Comparison of ENCODE assay signal across 10 mouse cellular contexts in the genomic region with DNA sequence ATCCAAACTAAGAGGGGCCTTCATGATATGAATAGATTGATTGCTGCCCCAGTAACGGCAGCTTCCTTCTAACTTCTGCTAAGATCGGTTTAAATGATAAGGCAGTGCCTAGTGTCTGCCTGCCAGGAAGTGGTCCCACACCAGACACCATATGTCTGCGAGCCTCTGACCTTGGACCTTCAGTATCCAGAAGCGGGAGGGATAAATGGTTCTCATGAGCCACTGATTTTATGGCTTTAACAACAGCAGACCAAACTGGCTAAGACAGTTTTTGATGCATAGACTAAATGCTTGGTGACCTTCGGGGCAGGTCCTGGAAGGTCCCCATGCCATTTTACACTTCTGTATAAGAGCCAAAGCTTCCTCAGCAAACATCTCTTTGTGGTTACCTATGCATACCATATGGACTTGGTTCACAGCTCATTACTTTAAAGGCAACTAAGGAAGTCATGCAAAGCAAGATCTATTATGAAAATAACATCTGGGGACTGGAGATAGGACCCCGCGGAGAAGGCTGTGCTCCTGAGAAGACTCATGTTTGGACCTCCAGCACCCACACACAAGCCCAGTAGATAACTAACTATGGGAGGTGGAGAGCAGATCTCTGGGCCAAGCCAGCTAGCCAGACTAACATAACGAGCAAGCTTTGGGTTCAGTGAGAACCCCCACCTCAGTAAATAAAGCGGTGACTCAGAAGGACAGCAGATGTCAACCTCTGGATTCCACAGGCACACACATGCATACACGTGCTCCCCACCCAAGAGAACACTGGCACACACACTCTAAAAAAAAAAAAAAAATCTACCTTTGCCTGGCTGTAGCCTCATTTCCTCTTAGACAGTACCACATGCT. TPM values are rescaled to one million over a fixed set of nuclear protein-coding genes. Genes with fewer than 3 reads are reported as not detected.
A peak's percentile ranks its signal among the peaks of the same experiment; 100 is the strongest.
DNase-seq lines count a peak whose midpoint lies in the region; ATAC-seq and TF ChIP-seq lines count a peak whose summit lies in the region.
"Had no signal": no experiment of that assay in that cellular context is flagged by ENCODE, and none has a peak within 500 bp of the region (broad histone marks: within the 10 kb centered on the region; RNA-seq: fewer than 3 reads in every experiment).

No protein-coding gene starts in this region.

- intact Hi-C loops in gastrocnemius, postnatal 36 days (cut with DNase I) = loop anchor here (5.0 kb wide), 1 partner anchor 48 kb away; no protein-coding TSS in a partner anchor

- no peak overlapping the region for H3K4me3 ChIP-seq in lung, embryonic 16.5 days (ENCODE audit: low read length)
- no peak overlapping the region for H3K4me3 ChIP-seq in lung, postnatal 0 days (ENCODE audit: low read depth, low read length)
- H3K4me3 ChIP-seq in liver, embryonic 12.5 days = no peak overlapping the region
- H3K4me3 ChIP-seq in midbrain, embryonic 13.5 days (replicated peaks) = no peak overlapping the region

- H3K36me3 ChIP-seq in lung, embryonic 16.5 days (ENCODE audit: control insufficient read depth, insufficient read depth, low read length) = no peaks in the 10 kb centered on the region
- H3K36me3 ChIP-seq in lung, postnatal 0 days (ENCODE audit: insufficient read depth, low read length) = no peaks in the 10 kb centered on the region
- no peaks in the 10 kb centered on the region for H3K36me3 ChIP-seq in liver, embryonic 12.5 days
- H3K36me3 ChIP-seq in midbrain, embryonic 13.5 days = no peaks in the 10 kb centered on the region

- peaks cover 11% of the 10 kb centered on the region for H3K4me1 ChIP-seq in lung, embryonic 16.5 days (replicated peaks; ENCODE audit: control insufficient read depth, insufficient read depth, low read length)
- H3K4me1 ChIP-seq in lung, postnatal 0 days (ENCODE audit: insufficient read depth, low read depth, low read length) = no peaks in the 10 kb centered on the region
- peaks cover 70% of the 10 kb centered on the region for H3K4me1 ChIP-seq in liver, embryonic 12.5 days
- peaks cover 6% of the 10 kb centered on the region; the same call in 1 of the 2 replicates for H3K4me1 ChIP-seq in midbrain, embryonic 13.5 days (replicated peaks)

- no peak for ATAC-seq in lung, embryonic 16.5 days (ENCODE audit: low read depth)
- no peak for ATAC-seq in lung, postnatal 0 days
- peak; percentile 81 for ATAC-seq in liver, embryonic 12.5 days
- ATAC-seq in midbrain, embryonic 13.5 days = no peak

- TF ChIP-seq CTCF in lung, postnatal 0 days (IDR thresholded peaks at IDR 0.05) = no peak

- H3K27ac ChIP-seq in lung, embryonic 16.5 days (ENCODE audit: low read length) = 0 out of 2 replicates have a peak overlapping the region, but pooled peaks have one; percentile 14
- no peak overlapping the region for H3K27ac ChIP-seq in lung, postnatal 0 days (ENCODE audit: low read length)
- peak overlapping the region; percentile 80 for H3K27ac ChIP-seq in liver, embryonic 12.5 days
- no peak overlapping the region for H3K27ac ChIP-seq in midbrain, embryonic 13.5 days

- H3K9ac ChIP-seq in lung, embryonic 16.5 days (ENCODE audit: low read length) = no peak overlapping the region
- H3K9ac ChIP-seq in lung, postnatal 0 days (replicated peaks; ENCODE audit: low read depth) = no peak overlapping the region
- no peak overlapping the region for H3K9ac ChIP-seq in liver, embryonic 12.5 days
- H3K9ac ChIP-seq in midbrain, embryonic 13.5 days (replicated peaks) = no peak overlapping the region
- H3K9ac ChIP-seq: forebrain, postnatal 0 days had no signal

- DNase-seq in lung, postnatal 0 days (ENCODE audit: low spot score) = no peak
- peak; percentile 59 for DNase-seq in embryo, embryonic 11 days
- DNase-seq in thymus, postnatal 14 days = peak; percentile 43
- DNase-seq in lung, postnatal 25 days (ENCODE audit: low spot score) = no peak
- no peak for DNase-seq in gastrocnemius, postnatal 36 days
- DNase-seq: forebrain, postnatal 0 days; right cerebral cortex, postnatal 25 days had no signal

- H3K9me3 ChIP-seq in lung, embryonic 16.5 days (ENCODE audit: control insufficient read depth, low read length) = no peaks in the 10 kb centered on the region
- H3K9me3 ChIP-seq in lung, postnatal 0 days (ENCODE audit: low read length) = no peaks in the 10 kb centered on the region
- no peaks in the 10 kb centered on the region for H3K9me3 ChIP-seq in liver, embryonic 12.5 days (replicated peaks)
- H3K9me3 ChIP-seq in midbrain, embryonic 13.5 days = no peaks in the 10 kb centered on the region

- TF ChIP-seq EP300 in lung, postnatal 0 days (IDR thresholded peaks at IDR 0.05) = no peak

- 38% methylated on average over 10 of the region's 10 CpGs for WGBS in lung, embryonic 16.5 days
- 48% methylated on average over 10 of the region's 10 CpGs for WGBS in lung, postnatal 0 days
- 9% methylated on average over 10 of the region's 10 CpGs for WGBS in liver, embryonic 12.5 days (ENCODE audit: insufficient replicate concordance)
- 91% methylated on average over 10 of the region's 10 CpGs for WGBS in midbrain, embryonic 13.5 days

- H3K27me3 ChIP-seq in lung, embryonic 16.5 days (ENCODE audit: control insufficient read depth, insufficient read depth, low read depth, low read length) = no peaks in the 10 kb centered on the region
- H3K27me3 ChIP-seq in lung, postnatal 0 days (replicated peaks; ENCODE audit: insufficient read depth, low read length) = no peaks in the 10 kb centered on the region
- H3K27me3 ChIP-seq in liver, embryonic 12.5 days (replicated peaks) = no peaks in the 10 kb centered on the region
- no peaks in the 10 kb centered on the region for H3K27me3 ChIP-seq in midbrain, embryonic 13.5 days

- no peak overlapping the region for H3K4me2 ChIP-seq in lung, embryonic 16.5 days (ENCODE audit: low read depth, low read length)
- H3K4me2 ChIP-seq in lung, postnatal 0 days (replicated peaks; ENCODE audit: low read depth, low read length) = no peak overlapping the region
- H3K4me2 ChIP-seq in liver, embryonic 12.5 days = peak overlapping the region; percentile 48
- H3K4me2 ChIP-seq in midbrain, embryonic 13.5 days (replicated peaks) = no peak overlapping the region

RNA-seq across cellular contexts. Expression of a gene that starts 26.5 kb away (rescaled TPM):
- 15.6 and 18.1 TPM in 2 replicates for polyA plus RNA-seq in lung, embryonic 16.5 days (2015; fragmentation: Nextera tagmentation; extraction: Ambion mirVana)
- 7.2 and 10.0 TPM in 2 replicates for polyA plus RNA-seq in lung, postnatal 0 days (2015; fragmentation: Nextera tagmentation; extraction: Ambion mirVana)
- polyA plus RNA-seq in liver, embryonic 12.5 days (2016; fragmentation: Nextera tagmentation; extraction: Ambion mirVana) = 11.1 and 11.4 TPM in 2 replicates
- total RNA-seq in gastrocnemius, postnatal 36 days (2021) = 10 to 100 TPM; 10.6 to 10.7 TPM
- 14.9 and 16.9 TPM in 2 replicates for polyA plus RNA-seq in midbrain, embryonic 13.5 days (2015; fragmentation: Nextera tagmentation; extraction: Ambion mirVana)

RNA-seq across cellular contexts. Expression of a gene that starts 36.8 kb away (rescaled TPM):
- polyA plus RNA-seq in lung, embryonic 16.5 days (2015; fragmentation: Nextera tagmentation; extraction: Ambion mirVana) = 32.2 and 34.3 TPM in 2 replicates
- 26.2 TPM in 2 replicates for polyA plus RNA-seq in lung, postnatal 0 days (2015; fragmentation: Nextera tagmentation; extraction: Ambion mirVana)
- 18.8 and 19.3 TPM in 2 replicates for polyA plus RNA-seq in liver, embryonic 12.5 days (2016; fragmentation: Nextera tagmentation; extraction: Ambion mirVana)
- 10 to 100 TPM; 19.2 to 23.8 TPM for total RNA-seq in gastrocnemius, postnatal 36 days (2021)
- polyA plus RNA-seq in midbrain, embryonic 13.5 days (2015; fragmentation: Nextera tagmentation; extraction: Ambion mirVana) = 37.5 and 40.0 TPM in 2 replicates

Comparison
In these comparisons a context has a peak if more than half of its experiments do, and no peak if none do; other contexts are left out.
1. H3K27ac ChIP-seq: peak in lung, embryonic 16.5 days (single experiment) and liver, embryonic 12.5 days (single experiment); none in lung, postnatal 0 days (single experiment) and midbrain, embryonic 13.5 days (single experiment).
2. DNase-seq: peak in embryo, embryonic 11 days (single experiment) and thymus, postnatal 14 days (single experiment); none in lung, postnatal 0 days (single experiment), lung, postnatal 25 days (single experiment) and gastrocnemius, postnatal 36 days (0 of 2).